Mouse (Mus musculus) left cerebral cortex, postnatal 14 days (tissue): ENCODE measurements around the gene St3gal4. TPM values are rescaled to one million over a fixed set of nuclear protein-coding genes. Genes with fewer than 3 reads are reported as not detected.

Source experiments
- DNase-seq, 2 experiments: peaks; one replicate each; pipeline ENCODE4 v3.0.0; 2021 to 2022; ENCODE audit warnings: low spot score in 2 of 2, mixed read lengths in 1 of 2
- intact Hi-C: fragments of 180-260 bp; cut with DNase I; formaldehyde crosslinking; loops from one replicate; pipeline ENCODE4 v1.15.1; 2025
- total RNA-seq, 2 experiments: library from RNA; stranded (reverse); gene quantifications; 2 replicates each; pipeline ENCODE4 v1.2.3; 2021

St3gal4 gene
- total RNA-seq, 2 experiments from 2014 or later = 28.2 to 29.9 TPM

GRCm38 (mm10) chr9:35026897-35027311 lies 92.2 kb downstream of the St3gal4 start:
- peak in 1 of 2 experiments; percentile 45 for DNase-seq
- intact Hi-C loops = no loop called here

GRCm38 (mm10) chr9:35026311-35026710 lies 92.8 kb downstream of the St3gal4 start:
- no peak for DNase-seq
- intact Hi-C loops = no loop called here

DNA sequence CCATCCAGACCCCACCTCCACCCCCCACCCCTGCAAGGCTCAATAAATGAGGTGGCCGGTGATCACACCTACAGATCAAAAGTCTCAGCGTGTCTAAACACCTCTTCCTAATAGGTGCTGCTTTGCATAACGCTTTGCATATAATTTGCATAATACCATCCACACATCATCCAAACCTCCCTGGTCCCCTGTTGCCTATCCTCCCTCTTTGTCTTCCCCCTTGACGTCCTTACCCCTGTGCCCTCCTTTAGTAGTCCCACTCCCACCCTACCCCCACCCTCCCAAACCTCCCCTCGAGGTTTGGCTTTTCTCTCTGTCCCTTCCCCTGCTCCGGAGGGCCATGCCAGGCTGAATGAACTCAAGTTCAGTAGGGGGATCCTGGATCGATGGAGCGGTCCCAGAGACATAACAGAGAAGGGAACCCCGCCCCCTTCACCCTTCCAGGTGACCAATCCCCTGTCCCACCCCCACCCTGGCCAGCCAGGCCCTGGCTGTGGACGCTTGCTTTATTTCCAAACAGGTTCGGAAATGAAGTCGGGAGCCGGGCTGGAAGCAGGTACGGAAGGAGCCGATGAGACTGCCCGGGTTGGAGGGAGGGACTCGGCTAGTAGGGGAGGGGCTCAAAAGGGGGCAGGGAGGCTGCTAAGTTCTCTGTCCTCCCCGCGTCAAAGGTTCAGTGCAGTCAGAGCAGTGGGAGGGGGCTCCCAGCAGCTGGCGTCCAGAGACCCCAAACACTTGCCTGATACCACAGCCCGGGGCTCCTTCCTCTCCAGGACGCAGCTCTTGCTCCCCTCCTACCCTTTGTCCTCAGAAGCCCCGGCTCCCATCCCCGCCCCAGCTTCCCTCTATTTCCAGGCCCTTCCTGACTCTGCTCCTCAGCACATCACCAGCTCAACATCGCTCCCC lies 94.2 kb downstream of the St3gal4 start:
- intact Hi-C loops = no loop called here
- no peak for DNase-seq

DNA sequence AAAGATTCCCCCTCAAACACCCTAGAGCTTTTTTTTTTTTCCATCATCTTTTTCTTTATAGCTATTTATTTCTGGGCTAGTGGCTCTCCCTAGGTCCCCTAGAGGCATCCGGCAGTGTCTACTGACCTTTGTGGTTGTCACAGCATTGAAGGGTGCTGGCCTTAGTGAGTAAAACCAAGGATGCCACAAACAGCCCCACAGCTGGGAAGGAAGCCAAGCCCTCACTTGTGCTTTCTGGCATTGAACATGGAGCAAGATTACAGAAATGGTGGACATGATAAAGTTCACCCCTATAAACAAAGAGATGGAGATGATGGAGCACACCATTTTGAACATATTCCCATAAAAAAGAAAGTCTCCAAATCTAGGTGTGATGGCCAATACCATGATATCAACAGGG lies 97.3 kb downstream of the St3gal4 start:
- intact Hi-C loops = no loop called here
- DNase-seq = no peak

GRCm38 (mm10) chr9:35020015-35020653 lies 98.9 kb downstream of the St3gal4 start:
- intact Hi-C loops = no loop called here
- DNase-seq = no peak

DNA sequence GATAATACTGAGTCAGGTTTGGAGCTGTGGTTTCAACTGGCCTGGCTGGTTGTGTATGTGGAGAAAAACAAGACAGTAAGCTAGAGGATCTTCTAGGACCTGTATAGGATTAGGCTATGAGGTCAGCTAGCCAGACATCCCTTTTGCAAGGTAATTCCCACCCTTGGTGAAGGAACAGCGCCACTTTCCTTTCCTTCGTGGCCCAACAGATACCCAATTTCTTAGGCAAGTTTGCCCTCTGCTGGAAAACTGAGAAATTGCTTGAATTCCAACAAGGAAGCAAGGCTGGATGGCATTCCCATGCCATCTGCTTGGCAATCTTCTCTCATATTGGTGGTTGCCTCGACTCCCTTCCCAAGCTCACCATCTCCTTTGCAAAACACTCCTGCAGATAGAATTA lies 99.7 kb downstream of the St3gal4 start:
- intact Hi-C loops = loop anchor here (2.0 to 10.0 kb wide), 5 partner anchors 37 to 1759 kb away; no protein-coding TSS in a partner anchor
- peak; percentile 87 to 89 for DNase-seq

GRCm38 (mm10) chr9:35018056-35018455 lies 101.0 kb downstream of the St3gal4 start:
- peak in 1 of 2 experiments; percentile 20 for DNase-seq
- intact Hi-C loops = loop anchor here (2.0 to 10.0 kb wide), 5 partner anchors 36 to 1757 kb away; no protein-coding TSS in a partner anchor

DNA sequence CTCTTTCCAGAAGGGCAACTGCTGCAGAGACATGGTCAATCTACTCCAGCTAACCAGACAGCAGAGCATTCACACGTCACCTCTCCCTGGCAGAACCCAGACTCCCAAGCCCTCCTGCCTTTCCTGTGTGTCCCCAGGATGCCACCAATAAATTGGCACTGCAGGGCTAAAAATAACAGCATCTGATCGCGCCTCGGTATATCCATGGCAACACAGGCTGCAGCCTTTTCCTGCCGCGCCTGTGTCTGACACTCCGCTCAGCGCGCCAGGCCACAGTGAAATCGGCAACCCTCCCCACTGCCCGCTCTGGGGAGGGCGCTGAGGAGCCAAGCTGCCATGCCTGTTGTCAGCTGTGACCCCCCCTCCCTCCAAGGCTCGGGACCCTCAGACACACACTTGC lies 101.5 kb downstream of the St3gal4 start:
- DNase-seq = peak; percentile 68 to 84
- intact Hi-C loops = loop anchor here (5.0 to 10.0 kb wide), 3 partner anchors 35 to 253 kb away; no protein-coding TSS in a partner anchor

DNA sequence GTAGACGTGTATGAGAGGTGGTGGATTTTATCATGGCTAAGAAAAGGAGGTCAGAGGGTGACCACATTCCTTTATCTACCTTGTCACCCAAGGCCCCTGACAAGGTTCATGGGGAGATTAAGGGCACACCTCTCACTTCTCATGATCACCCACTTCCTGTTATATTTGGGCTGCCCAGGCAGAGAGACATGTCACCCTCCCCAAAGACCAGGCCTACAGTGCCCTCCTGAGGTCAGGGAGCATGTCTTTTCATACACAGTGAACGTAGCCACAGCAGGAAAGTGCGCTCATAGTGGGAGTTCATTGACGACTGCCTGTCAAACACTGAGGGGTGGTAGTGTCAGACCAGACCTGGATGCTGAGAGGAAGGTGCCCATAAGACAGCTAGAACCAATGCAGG lies 102.3 kb downstream of the St3gal4 start:
- no peak for DNase-seq
- intact Hi-C loops = loop anchor here (5.0 to 10.0 kb wide), 3 partner anchors 34 to 252 kb away; no protein-coding TSS in a partner anchor

- intact Hi-C loops = no loop called here
These were observed 111.2 kb downstream of the St3gal4 start for GRCm38 (mm10) chr9:35007697-35008341.

DNA sequence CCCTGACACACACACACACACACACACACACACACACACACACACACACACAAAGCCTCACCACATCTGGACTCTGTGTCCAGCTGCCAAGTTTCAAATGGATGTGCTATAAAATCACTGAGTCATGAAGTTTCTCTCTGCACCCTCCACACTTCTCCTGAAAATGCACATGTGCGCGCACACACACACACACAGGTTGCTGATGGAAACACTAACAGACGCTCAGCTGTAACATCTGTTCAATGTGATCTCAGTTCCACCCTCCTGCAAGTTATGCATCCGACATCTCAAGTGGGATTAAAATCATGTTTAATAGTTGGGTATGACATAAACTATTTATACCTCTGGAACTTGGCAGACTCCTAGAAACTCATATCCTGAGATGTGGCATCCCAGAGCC lies 115.0 kb downstream of the St3gal4 start:
- no peak for DNase-seq
- intact Hi-C loops = no loop called here

More at GRCm38 (mm10) chr9:35007697-35008341, 111.2 kb downstream of the St3gal4 start:
- DNase-seq = no peak

DNA sequence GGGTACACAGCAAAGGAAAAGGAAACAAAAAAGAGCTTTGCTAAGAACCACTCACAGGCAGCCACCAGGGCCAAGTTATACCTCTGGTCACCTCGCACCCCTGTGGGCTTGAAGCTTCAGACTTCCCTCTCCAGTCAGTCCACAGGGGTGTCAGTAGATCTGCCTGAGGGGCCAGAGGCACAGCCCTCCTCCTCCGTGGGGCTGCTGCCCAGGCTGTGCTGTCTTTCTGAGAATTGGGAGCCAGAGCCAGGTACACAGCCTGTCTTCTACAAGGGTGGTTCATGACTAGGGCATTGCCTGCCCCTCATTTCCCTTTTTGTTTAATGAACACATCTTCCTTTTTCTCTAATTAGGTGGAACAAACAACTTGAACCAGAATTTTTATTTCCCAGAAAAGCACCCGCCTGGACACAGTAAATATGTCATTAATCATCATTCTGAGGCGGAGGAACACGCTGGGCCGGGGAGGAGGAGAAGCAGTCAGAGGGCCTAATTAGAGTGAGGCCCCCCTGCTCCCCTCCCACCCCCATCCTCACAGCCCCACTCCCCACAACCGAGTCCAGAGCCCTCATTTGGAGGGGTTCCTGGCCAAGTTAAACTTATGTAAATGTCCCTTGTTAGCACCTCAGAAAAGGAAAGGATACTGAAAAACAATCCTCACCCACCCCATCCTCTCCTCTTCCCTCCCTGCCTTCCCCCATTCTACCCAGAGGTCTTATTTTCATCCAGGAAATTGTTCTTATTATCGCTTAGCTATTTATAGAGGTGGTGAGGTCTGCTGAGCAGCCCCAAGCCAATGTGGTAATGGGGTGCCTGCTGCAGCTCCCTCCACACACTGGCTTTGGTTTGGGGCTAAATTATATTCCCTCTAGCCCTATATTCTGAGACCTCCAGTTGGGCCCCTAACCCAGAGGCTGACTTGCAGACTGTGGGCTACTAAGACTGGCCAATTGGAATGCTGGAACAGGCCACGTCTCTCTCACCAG lies 120.9 kb downstream of the St3gal4 start:
- intact Hi-C loops = no loop called here

More for the DNA sequence above, 120.9 kb downstream of the St3gal4 start:
- no peak for DNase-seq

Other genes with a start within 250 kb of the St3gal4 start
- gene Dcps, start 56.8 kb upstream of the St3gal4 start, total RNA-seq = 10 to 100 TPM; 15.6 to 17.8 TPM
- gene Srpr, start 80.9 kb upstream of the St3gal4 start, total RNA-seq = 10 to 100 TPM; 59.9 to 62.4 TPM
- 1 to 10 TPM; 1.8 to 2.7 TPM for gene Tirap, start 81.0 kb upstream of the St3gal4 start, total RNA-seq
- gene Foxred1, start 91.8 kb upstream of the St3gal4 start, total RNA-seq = 10 to 100 TPM; 36.3 to 37.0 TPM
- 10 to 100 TPM; 22.4 to 24.4 TPM for gene Fam118b, start 148.5 kb upstream of the St3gal4 start, total RNA-seq
- gene Rpusd4, start 148.6 kb upstream of the St3gal4 start, total RNA-seq = 1 to 10 TPM; 7.2 to 7.3 TPM